Mouse (Mus musculus) intestine, postnatal 0 days (tissue): ENCODE measurements around the gene Nudt6. TPM values are rescaled to one million over a fixed set of nuclear protein-coding genes. Genes with fewer than 3 reads are reported as not detected.

Experiments
- ATAC-seq: fragments of 200-750 bp; cut with Nextera tagmentation; 2 replicates; pipeline ENCODE4 v1.8.0; 2017; ENCODE audit warnings: mild to moderate bottlenecking, moderate TSS enrichment, moderate library complexity
- H3K27ac ChIP-seq: fragments of 300-500 bp; sonication (generic); 2 replicates; pipeline ENCODE4 v1.5.1; 2014; ENCODE audit warnings: mild to moderate bottlenecking, low read depth, low read length, moderate library complexity
- H3K27me3 ChIP-seq: fragments of 300-500 bp; sonication (generic); replicated peaks from 2 replicates; pipeline ENCODE4 v1.6.1; 2014; ENCODE audit warnings: low read length, mixed read lengths; ENCODE audit not compliant: control insufficient read depth, insufficient read depth
- H3K36me3 ChIP-seq: fragments of 300-500 bp; sonication (generic); 2 replicates; pipeline ENCODE4 v1.6.1; 2014; ENCODE audit warnings: mild to moderate bottlenecking, moderate library complexity; ENCODE audit not compliant: control insufficient read depth, insufficient read depth
- H3K4me1 ChIP-seq: fragments of 300-500 bp; sonication (generic); replicated peaks from 2 replicates; pipeline ENCODE4 v1.6.1; 2014; ENCODE audit warnings: antibody characterized with exemption, low read length, mixed read lengths; ENCODE audit not compliant: control insufficient read depth, insufficient read depth
- H3K4me2 ChIP-seq: fragments of 300-500 bp; sonication (generic); replicated peaks from 2 replicates; pipeline ENCODE4 v1.6.1; 2014; ENCODE audit warnings: low read depth, mild to moderate bottlenecking, moderate library complexity
- H3K4me3 ChIP-seq: fragments of 300-500 bp; sonication (generic); 2 replicates; pipeline ENCODE4 v1.5.1; 2014; ENCODE audit warnings: low read depth, low read length
- H3K9ac ChIP-seq: fragments of 300-500 bp; sonication (generic); 2 replicates; pipeline ENCODE4 v1.6.1; 2014; ENCODE audit warnings: mild to moderate bottlenecking, low read depth, low read length
- H3K9me3 ChIP-seq: fragments of 300-500 bp; sonication (generic); 2 replicates; pipeline ENCODE4 v1.6.1; 2016; ENCODE audit warnings: mixed run types; ENCODE audit not compliant: control insufficient read depth
- CTCF ChIP-seq: sonication (generic); IDR thresholded peaks from 2 replicates; pipeline ENCODE4 v1.5.1; 2016; ENCODE audit warnings: low read depth, mild to moderate bottlenecking, control low read depth, antibody characterized with exemption, moderate library complexity
- whole genome bisulfite sequencing: fragments of 180-500 bp; shearing (Covaris S2); extraction: QIAGEN DNeasy Blood & Tissue Kit; methylation state at CpG from one replicate; pipeline ENCODE4 v1.1.7; 2014; 5-methylcytosine and 5-hydroxymethylcytosine counted together
- polyA plus RNA-seq: library from polyadenylated mRNA; unstranded; fragments of >200 nt; fragmentation: Nextera tagmentation; extraction: Ambion mirVana; gene quantifications from 2 replicates; pipeline ENCODE4 v1.2.1, GENCODE M21; 2015

Gene Nudt6
- polyA plus RNA-seq, 1 experiment from 2014 or later, result 6.2 TPM

DNA sequence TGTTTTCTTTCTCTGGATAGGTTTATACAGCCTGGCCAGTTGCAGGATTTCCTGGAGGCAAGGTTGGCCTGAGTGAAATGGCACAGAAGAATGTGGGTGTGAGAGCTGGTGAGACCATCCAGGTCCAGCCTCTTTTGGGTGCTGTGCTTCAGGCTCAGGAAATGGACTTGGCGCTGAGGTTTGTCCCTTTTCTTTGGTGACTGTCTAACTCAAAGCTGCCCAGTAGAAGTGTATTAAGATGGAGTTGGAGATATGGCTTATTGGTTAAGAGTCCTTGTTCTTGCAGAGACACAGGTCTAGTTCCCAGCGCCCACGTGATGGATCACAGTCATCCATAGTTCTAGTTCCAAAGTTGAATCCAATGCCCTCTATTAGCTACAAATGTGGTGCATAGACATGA lies 6.1 kb upstream of the Nudt6 start:
- no peak overlapping the region for H3K27ac ChIP-seq
- no peaks in the 10 kb centered on the region for H3K27me3 ChIP-seq
- no peak overlapping the region for H3K4me2 ChIP-seq
- no peaks in the 10 kb centered on the region for H3K9me3 ChIP-seq
- H3K4me1 ChIP-seq, result no peaks in the 10 kb centered on the region
- no peak for ATAC-seq
- H3K4me3 ChIP-seq, result no peak overlapping the region
- no peak for TF ChIP-seq CTCF
- H3K36me3 ChIP-seq, result peaks cover 21% of the 10 kb centered on the region; the same call in 1 of the 2 replicates
- H3K9ac ChIP-seq, result no peak overlapping the region
- 93% methylated on average over 3 of the region's 3 CpGs for WGBS

DNA sequence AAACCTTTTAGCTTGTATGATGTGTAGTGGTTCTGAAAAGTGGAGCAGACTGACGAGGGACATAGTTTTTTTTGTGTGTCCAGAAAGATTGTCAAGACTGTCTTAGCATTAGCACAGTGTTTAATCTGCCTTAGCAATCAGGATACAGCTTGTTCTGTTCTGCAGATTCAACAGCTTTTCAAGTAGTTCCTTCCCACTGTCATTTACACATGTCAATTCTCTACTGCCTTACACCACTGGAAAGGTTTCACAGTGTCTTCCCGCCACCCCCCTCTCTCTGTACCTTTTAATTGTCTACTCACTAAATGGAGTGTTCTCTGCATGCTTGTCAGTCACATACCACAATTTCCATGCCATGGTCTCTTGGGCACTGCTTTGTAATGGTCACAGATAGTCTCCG lies 1.2 kb upstream of the Nudt6 start:
- no peak for TF ChIP-seq CTCF
- no peak for ATAC-seq
- H3K9me3 ChIP-seq, result no peaks in the 10 kb centered on the region
- 0 out of 2 replicates have a peak, but pooled peaks cover 3% of the 10 kb centered on the region for H3K36me3 ChIP-seq
- peak overlapping the region; percentile 85 for H3K4me3 ChIP-seq
- peak overlapping the region; percentile 74 for H3K4me2 ChIP-seq
- H3K27ac ChIP-seq, result no peak overlapping the region
- H3K9ac ChIP-seq, result peak overlapping the region; percentile 79
- no peaks in the 10 kb centered on the region for H3K27me3 ChIP-seq
- WGBS, result 14% methylated on average over 3 of the region's 3 CpGs
- no peaks in the 10 kb centered on the region for H3K4me1 ChIP-seq

DNA sequence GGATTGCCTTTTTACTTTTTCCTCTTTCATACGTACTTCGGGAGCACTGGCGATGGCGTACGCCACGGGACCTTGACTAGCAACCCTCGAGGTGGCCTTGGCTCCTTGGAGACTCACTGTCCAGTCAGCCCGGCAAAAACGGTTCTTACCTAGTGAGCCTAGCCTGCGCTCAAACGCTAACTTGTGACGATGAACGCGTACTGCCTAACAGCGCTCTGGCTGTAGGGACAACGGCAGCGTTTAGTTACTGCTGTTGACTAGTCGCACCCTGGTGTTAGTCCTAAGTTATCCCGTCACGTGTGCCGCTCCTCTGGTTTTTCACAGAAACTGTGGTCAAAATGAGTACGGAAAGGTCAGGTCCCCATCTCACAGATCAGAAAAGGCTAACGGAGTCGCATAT lies 630 bp upstream of the Nudt6 start:
- Histone ChIP-seq H3K27me3 (no peaks in the 10 kb centered on the region), H3K27ac (peak overlapping the region; percentile 92), H3K36me3 (no peaks in the 10 kb centered on the region), H3K4me2 (peak overlapping the region; percentile 74), H3K4me3 (peak overlapping the region; percentile 85), H3K9ac (peak overlapping the region; percentile 79), H3K9me3 (no peaks in the 10 kb centered on the region), H3K4me1 (no peaks in the 10 kb centered on the region)
- WGBS, result under 1% methylated on average over 24 of the region's 24 CpGs
- no peak for TF ChIP-seq CTCF
- no peak for ATAC-seq

DNA sequence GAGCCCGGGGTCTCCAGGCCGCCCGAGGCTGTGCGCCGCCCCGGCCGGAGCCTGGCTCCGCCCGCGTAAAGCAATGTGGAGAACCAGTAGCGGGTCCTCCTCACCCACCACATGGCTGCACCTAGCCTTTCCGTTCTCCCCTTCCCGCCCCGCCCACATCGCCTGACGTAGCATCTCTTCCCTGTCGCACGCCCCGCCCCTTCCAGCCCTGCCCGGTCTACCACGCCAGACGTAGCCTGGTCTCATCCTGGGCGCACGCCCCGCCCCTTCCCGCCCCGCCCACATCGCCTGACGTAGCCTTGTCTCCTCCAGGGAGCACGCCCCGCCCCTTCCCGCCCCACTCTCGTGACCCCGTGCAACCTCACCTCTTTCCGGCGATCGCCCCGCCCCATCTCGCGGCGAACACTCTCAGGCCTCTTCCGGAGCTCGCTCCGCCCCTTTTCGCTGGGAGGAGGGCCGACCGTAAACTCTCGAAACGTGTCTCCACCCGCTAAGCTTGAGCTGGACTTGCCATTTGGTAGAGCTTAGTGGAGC lies 486 bp downstream of the Nudt6 start, which contains the start of gene Spata5:
Spata5 (plus strand) TSS at position 439 of the 534 bp plus-strand sequence.
- WGBS, result 2% methylated on average over 50 of the region's 50 CpGs
- Histone ChIP-seq H3K4me1 (no peaks in the 10 kb centered on the region), H3K4me2 (peak within 1 kb of the TSS; percentile 74), H3K36me3 (no peaks in the 10 kb centered on the region), H3K9me3 (no peaks in the 10 kb centered on the region), H3K9ac (peak within 1 kb of the TSS; percentile 79), H3K27ac (peak within 1 kb of the TSS; percentile 93), H3K4me3 (peak within 1 kb of the TSS; percentile 85), H3K27me3 (no peaks in the 10 kb centered on the region)
- TF ChIP-seq CTCF, result no peak
- peak; percentile 93 for ATAC-seq

DNA sequence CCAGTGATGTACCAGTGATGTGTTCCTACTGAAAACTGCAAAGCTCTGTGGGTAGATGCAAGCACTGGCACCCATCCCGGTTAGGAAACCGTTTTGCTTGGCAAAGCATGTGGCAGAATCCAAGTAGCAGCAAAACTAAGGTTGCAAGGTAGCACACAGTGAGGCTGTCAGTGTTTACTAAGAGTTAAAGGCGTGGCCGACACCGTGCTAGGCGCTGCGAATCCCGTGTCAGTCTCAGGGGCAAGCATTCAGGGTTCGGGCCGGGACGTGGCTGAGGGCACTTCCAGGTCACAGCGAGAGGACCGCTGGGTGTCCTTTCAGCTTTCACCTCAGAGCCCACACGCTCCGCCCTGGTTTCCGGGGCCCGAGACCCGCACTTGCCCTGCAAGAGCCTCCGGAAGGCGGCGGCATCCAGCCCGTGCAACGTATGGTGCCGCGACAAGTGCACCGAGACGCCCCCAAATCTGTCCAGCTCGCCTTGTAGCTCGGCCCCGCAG lies 1.0 kb downstream of the Nudt6 start:
- peak; percentile 50 for ATAC-seq
- Histone ChIP-seq H3K27ac (peak overlapping the region; percentile 93), H3K4me1 (no peaks in the 10 kb centered on the region), H3K4me3 (peak overlapping the region; percentile 83), H3K36me3 (no peaks in the 10 kb centered on the region), H3K9me3 (no peaks in the 10 kb centered on the region), H3K4me2 (peak overlapping the region; percentile 74), H3K9ac (peak overlapping the region; percentile 72), H3K27me3 (no peaks in the 10 kb centered on the region)
- under 1% methylated on average over 30 of the region's 30 CpGs for WGBS
- peak; percentile 58 for TF ChIP-seq CTCF

DNA sequence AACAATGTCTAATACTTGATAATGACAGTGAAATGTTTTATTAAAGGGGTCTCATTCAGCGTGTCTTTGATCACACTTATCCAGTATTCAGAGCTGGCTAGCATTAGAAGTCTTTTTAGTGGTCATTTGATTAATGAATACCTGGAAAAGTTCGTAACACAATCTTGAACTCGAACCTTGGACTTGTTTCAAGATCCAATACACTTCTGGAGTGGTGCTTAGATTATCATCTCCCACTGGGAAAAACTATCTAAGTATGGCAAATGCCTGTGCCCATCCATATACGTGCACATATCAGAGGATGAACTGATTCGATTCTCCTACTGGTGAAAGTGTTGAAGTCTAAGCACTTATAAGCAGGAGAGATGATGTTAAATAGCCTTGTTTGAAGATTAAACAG lies 1.7 kb downstream of the Nudt6 start:
- Histone ChIP-seq H3K4me3 (peak overlapping the region; percentile 83; the same call in 1 of the 2 replicates), H3K36me3 (no peaks in the 10 kb centered on the region), H3K4me2 (peak overlapping the region; percentile 74), H3K27ac (no peak overlapping the region; the same call in 1 of the 2 replicates), H3K9ac (no peak overlapping the region), H3K9me3 (no peaks in the 10 kb centered on the region), H3K4me1 (no peaks in the 10 kb centered on the region), H3K27me3 (no peaks in the 10 kb centered on the region)
- no peak for ATAC-seq
- WGBS, result 47% methylated on average over 5 of the region's 5 CpGs
- TF ChIP-seq CTCF, result no peak
